Mouse (Mus musculus): ENCODE measurements around the gene Calhm3. TPM values are rescaled to one million over a fixed set of nuclear protein-coding genes. Genes with fewer than 3 reads are reported as not detected.

Gene Calhm3
- 0.06 TPM in 1 of 2 replicates, not detected in the other for polyA plus RNA-seq (2012; rRNA removed)

GRCm38 (mm10) chr19:47157664-47158063 is at the start of gene Calhm3:
TSS of gene Calhm3 (minus strand) at chr19:47157764.

GRCm38 (mm10) chr19:47178431-47179271 is 21.1 kb upstream of the Calhm3 start, which contains the start of gene Neurl1a:
TSS of gene Neurl1a (plus strand) at chr19:47178820.

DNA sequence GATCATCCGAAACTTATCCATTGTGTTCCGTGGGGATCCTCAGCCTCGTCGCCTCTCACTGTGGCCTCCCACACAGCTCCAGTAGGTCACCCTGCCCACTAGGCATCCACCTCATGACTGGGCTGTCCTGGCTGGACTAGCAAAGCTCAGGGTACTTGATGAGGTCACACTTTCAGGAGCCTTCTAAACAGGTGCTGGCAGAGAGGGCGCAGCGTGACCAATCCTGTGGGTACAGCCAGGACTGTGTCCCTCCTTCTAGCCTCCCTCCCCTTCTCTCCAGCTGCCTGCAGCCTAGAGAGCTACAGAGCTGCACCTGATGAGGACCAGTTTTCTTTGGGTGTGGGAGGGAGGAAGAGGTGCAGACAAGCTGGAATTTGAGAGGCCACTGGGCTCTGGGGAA is 13.4 kb downstream of the Calhm3 start, which contains the start of gene Calhm1:
Gene Calhm1 (minus strand): TSS at position 101 of the 400 bp plus-strand sequence.

GRCm38 (mm10) chr19:47137771-47138421 is 19.7 kb downstream of the Calhm3 start, which contains the start of gene Calhm2:
TSS of gene Calhm2 (minus strand) at chr19:47138294.

Other genes with a start within 250 kb of the Calhm3 start
- 412 and 435 TPM in 2 replicates for gene Ina, start 143.1 kb downstream of the Calhm3 start, polyA plus RNA-seq (2012; rRNA removed)
- gene Nt5c2, start 142.6 kb downstream of the Calhm3 start, polyA plus RNA-seq (2012; rRNA removed), result 45.6 and 48.2 TPM in 2 replicates
- gene Pcgf6, start 106.9 kb downstream of the Calhm3 start, polyA plus RNA-seq (2012; rRNA removed), result 64.8 and 66.4 TPM in 2 replicates
- gene Taf5, start 90.0 kb downstream of the Calhm3 start, polyA plus RNA-seq (2012; rRNA removed), result 10.7 and 10.9 TPM in 2 replicates
- 789 and 983 TPM in 2 replicates for gene Usmg5, start 67.1 kb downstream of the Calhm3 start, polyA plus RNA-seq (2012; rRNA removed)
- gene Pdcd11, start 67.0 kb downstream of the Calhm3 start, polyA plus RNA-seq (2012; rRNA removed), result 19.2 and 19.6 TPM in 2 replicates
- 1.3 and 2.6 TPM in 2 replicates for gene Calhm2, start 19.5 kb downstream of the Calhm3 start, polyA plus RNA-seq (2012; rRNA removed)
- 0.05 TPM in 2 replicates for gene Calhm1, start 13.5 kb downstream of the Calhm3 start, polyA plus RNA-seq (2012; rRNA removed)
- 8.4 and 12.0 TPM in 2 replicates for gene Neurl1a, start 21.1 kb upstream of the Calhm3 start, polyA plus RNA-seq (2012; rRNA removed)